In genomic region chr4:94049629-94050310, GRCm38 (mm10) we compare ENCODE assay signal across 30 mouse cellular contexts.
DNase-seq lines count a peak whose midpoint lies in the region; ATAC-seq lines count a peak whose summit lies in the region.
"Had no signal": no experiment of that assay in that cellular context is flagged by ENCODE, and none has a peak within 500 bp of the region (broad histone marks: within the 10 kb centered on the region; RNA-seq: fewer than 3 reads in every experiment).

No protein-coding gene starts in this region.

- WGBS in midbrain, embryonic 12.5 days = 61% methylated on average over 5 of the region's 5 CpGs
- WGBS in midbrain, embryonic 10.5 days = 80% methylated on average over 5 of the region's 5 CpGs

- H3K36me3 ChIP-seq in midbrain, embryonic 12.5 days = no peaks in the 10 kb centered on the region
- no peaks in the 10 kb centered on the region for H3K36me3 ChIP-seq in midbrain, embryonic 10.5 days
- H3K36me3 ChIP-seq: embryonic facial prominence, embryonic 13.5 days; forebrain, embryonic 12.5 days; G1E; heart, embryonic 13.5 days; hindbrain, embryonic 10.5 days; liver, embryonic 12.5 days had no signal

- no peak overlapping the region for H3K4me2 ChIP-seq in midbrain, embryonic 12.5 days (replicated peaks)
- H3K4me2 ChIP-seq: embryonic facial prominence, embryonic 13.5 days; forebrain, embryonic 12.5 days; heart, embryonic 13.5 days; liver, embryonic 12.5 days had no signal

- no peak overlapping the region for H3K4me3 ChIP-seq in midbrain, embryonic 12.5 days
- H3K4me3 ChIP-seq in midbrain, embryonic 10.5 days = no peak overlapping the region
- H3K4me3 ChIP-seq: embryonic facial prominence, embryonic 13.5 days; forebrain, embryonic 12.5 days; heart, embryonic 13.5 days; hindbrain, embryonic 10.5 days; liver, embryonic 12.5 days had no signal

- H3K9me3 ChIP-seq in midbrain, embryonic 12.5 days = no peaks in the 10 kb centered on the region
- no peaks in the 10 kb centered on the region for H3K9me3 ChIP-seq in midbrain, embryonic 10.5 days (replicated peaks)
- H3K9me3 ChIP-seq: embryonic facial prominence, embryonic 13.5 days; forebrain, embryonic 12.5 days; G1E; heart, embryonic 13.5 days; hindbrain, embryonic 10.5 days; liver, embryonic 12.5 days had no signal

- peak; percentile 86 for DNase-seq in heart, adult 11 months
- DNase-seq in heart, adult 8-10 months (ENCODE audit: low spot score) = no peak
- no peak for DNase-seq in midbrain, embryonic 10.5 days (ENCODE audit: low spot score)
- peak; percentile 69 for DNase-seq in 3T3-L1 (ENCODE audit: low read depth, low spot score)
- peak; percentile 52 for DNase-seq in NIH3T3 (ENCODE audit: low read depth)
- no peak for DNase-seq in kidney, adult 11 months
- DNase-seq: adrenal gland, adult 2 months; adrenal gland, postnatal 36 days; cerebellum, adult 2 months; embryo, embryonic 11 days; forebrain, postnatal 0 days; gastrocnemius, postnatal 25 days; kidney, postnatal 14 days; layer of hippocampus, adult 9-11 months; liver, postnatal 0 days; lung, postnatal 36 days; right cerebral cortex, postnatal 25 days; spleen, adult 18-20 months; thymus, postnatal 14 days had no signal

- ATAC-seq in midbrain, embryonic 12.5 days (ENCODE audit: low FRiP score, low read depth) = 0 out of 2 replicates have a peak, but pooled peaks have one; percentile 41
- ATAC-seq in erythroblast, adult 5-6 weeks (replicated peaks; ENCODE audit: low FRiP score, poor library complexity, severe bottlenecking) = no peak
- ATAC-seq: activated CD4-positive, CD25-positive, alpha-beta regulatory T cell, adult 4 months; forebrain, postnatal 0 days; intestine, postnatal 0 days; liver, embryonic 12.5 days; liver, postnatal 0 days; midbrain, embryonic 16.5 days had no signal

- no peak overlapping the region for H3K27ac ChIP-seq in midbrain, embryonic 12.5 days (replicated peaks)
- H3K27ac ChIP-seq in midbrain, embryonic 10.5 days (replicated peaks) = no peak overlapping the region
- H3K27ac ChIP-seq: embryonic facial prominence, embryonic 13.5 days; forebrain, embryonic 12.5 days; heart, embryonic 13.5 days; hindbrain, embryonic 10.5 days; liver, embryonic 12.5 days had no signal

- H3K9ac ChIP-seq in midbrain, embryonic 12.5 days (replicated peaks) = no peak overlapping the region
- H3K9ac ChIP-seq: embryonic facial prominence, embryonic 13.5 days; forebrain, embryonic 12.5 days; forebrain, postnatal 0 days; heart, embryonic 13.5 days; liver, embryonic 12.5 days; liver, postnatal 0 days had no signal

- no peaks in the 10 kb centered on the region for H3K4me1 ChIP-seq in midbrain, embryonic 12.5 days
- H3K4me1 ChIP-seq in midbrain, embryonic 10.5 days = no peaks in the 10 kb centered on the region
- H3K4me1 ChIP-seq: embryonic facial prominence, embryonic 13.5 days; forebrain, embryonic 12.5 days; heart, embryonic 13.5 days; hindbrain, embryonic 10.5 days; liver, embryonic 12.5 days had no signal

- H3K27me3 ChIP-seq in midbrain, embryonic 12.5 days = no peaks in the 10 kb centered on the region
- H3K27me3 ChIP-seq in midbrain, embryonic 10.5 days (ENCODE audit: low read depth, poor library complexity, severe bottlenecking) = no peaks in the 10 kb centered on the region
- H3K27me3 ChIP-seq: embryonic facial prominence, embryonic 13.5 days; forebrain, embryonic 12.5 days; heart, embryonic 13.5 days; liver, embryonic 12.5 days had no signal

Comparison
In these comparisons a context has a peak if more than half of its experiments do, and no peak if none do; other contexts are left out.
1. DNase-seq: peak in heart, adult 11 months (single experiment), 3T3-L1 (single experiment) and NIH3T3 (single experiment); none in heart, adult 8-10 months (single experiment), midbrain, embryonic 10.5 days (single experiment) and kidney, adult 11 months (single experiment).